Mouse (Mus musculus) forebrain, embryonic 15.5 days (tissue): ENCODE results near the gene Commd1. TPM values are rescaled to one million over a fixed set of nuclear protein-coding genes. Genes with fewer than 3 reads are reported as not detected.

Experiments
- ATAC-seq: fragments of 200-750 bp; cut with Nextera tagmentation; replicated peaks from 2 replicates; pipeline ENCODE4 v1.8.0; 2017; ENCODE audit warnings: mild to moderate bottlenecking, moderate TSS enrichment, moderate library complexity
- H3K27ac ChIP-seq: fragments of 300-500 bp; sonication (generic); replicated peaks from 2 replicates; pipeline ENCODE4 v1.5.1; 2015; ENCODE audit warnings: mild to moderate bottlenecking, inconsistent platforms
- H3K27me3 ChIP-seq: fragments of 300-500 bp; sonication (generic); 2 replicates; pipeline ENCODE4 v1.6.1; 2015; ENCODE audit warnings: inconsistent platforms
- H3K36me3 ChIP-seq: fragments of 300-500 bp; sonication (generic); 2 replicates; pipeline ENCODE4 v1.6.1; 2015; ENCODE audit warnings: mild to moderate bottlenecking, inconsistent platforms
- H3K4me1 ChIP-seq: fragments of 300-500 bp; sonication (generic); 2 replicates; pipeline ENCODE4 v1.6.1; 2015; ENCODE audit warnings: inconsistent platforms
- H3K4me2 ChIP-seq: fragments of 300-500 bp; sonication (generic); replicated peaks from 2 replicates; pipeline ENCODE4 v1.6.1; 2015; ENCODE audit warnings: mild to moderate bottlenecking, inconsistent platforms
- H3K4me3 ChIP-seq: fragments of 300-500 bp; sonication (generic); 2 replicates; pipeline ENCODE4 v1.5.1; 2015; ENCODE audit warnings: mild to moderate bottlenecking, inconsistent platforms
- H3K9ac ChIP-seq: fragments of 300-500 bp; sonication (generic); replicated peaks from 2 replicates; pipeline ENCODE4 v1.6.1; 2015; ENCODE audit warnings: mild to moderate bottlenecking, inconsistent platforms
- H3K9me3 ChIP-seq: fragments of 300-500 bp; sonication (generic); 2 replicates; pipeline ENCODE4 v1.6.1; 2016; ENCODE audit warnings: inconsistent platforms
- WGBS: fragments of 180-500 bp; shearing (Covaris S2); methylation state at CpG from one replicate; pipeline ENCODE4 v1.1.7; 2015; ENCODE audit warnings: mixed read lengths; 5-methylcytosine and 5-hydroxymethylcytosine counted together
- polyA plus RNA-seq: library from polyadenylated mRNA; unstranded; fragments of >200 nt; fragmentation: Nextera tagmentation; extraction: Ambion mirVana; gene quantifications from 2 replicates; pipeline ENCODE4 v1.2.1, GENCODE M21; 2015

The Commd1 gene
- polyA plus RNA-seq, 1 experiment from 2014 or later = 235 TPM

DNA sequence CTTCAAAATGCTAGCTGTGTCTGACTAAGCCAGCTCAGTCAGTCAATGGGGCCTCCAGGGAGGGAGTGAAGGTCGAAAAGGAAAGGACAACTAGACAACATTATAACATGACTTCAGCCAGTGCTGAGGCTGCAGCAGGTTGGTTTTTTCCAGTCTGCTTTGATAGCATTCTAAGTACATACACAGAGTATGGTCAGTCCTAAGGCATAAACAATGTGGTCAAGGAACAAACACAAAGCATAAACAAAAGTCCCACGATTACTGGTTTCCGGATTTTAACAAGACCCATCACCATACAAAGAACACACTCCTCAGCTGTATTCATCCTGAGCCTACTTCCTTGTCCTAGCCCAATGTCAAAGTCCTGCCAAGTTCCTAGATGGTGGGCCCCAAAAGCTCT lies 3.3 kb upstream of the Commd1 start:
- no peaks in the 10 kb centered on the region for H3K9me3 ChIP-seq
- no peak for ATAC-seq
- no peak overlapping the region for H3K27ac ChIP-seq
- peaks cover 17% of the 10 kb centered on the region for H3K4me1 ChIP-seq
- WGBS = 81% methylated on average over 3 of the region's 3 CpGs
- no peaks in the 10 kb centered on the region for H3K27me3 ChIP-seq
- H3K4me2 ChIP-seq = no peak overlapping the region
- no peak overlapping the region for H3K4me3 ChIP-seq
- no peaks in the 10 kb centered on the region for H3K36me3 ChIP-seq
- no peak overlapping the region for H3K9ac ChIP-seq

DNA sequence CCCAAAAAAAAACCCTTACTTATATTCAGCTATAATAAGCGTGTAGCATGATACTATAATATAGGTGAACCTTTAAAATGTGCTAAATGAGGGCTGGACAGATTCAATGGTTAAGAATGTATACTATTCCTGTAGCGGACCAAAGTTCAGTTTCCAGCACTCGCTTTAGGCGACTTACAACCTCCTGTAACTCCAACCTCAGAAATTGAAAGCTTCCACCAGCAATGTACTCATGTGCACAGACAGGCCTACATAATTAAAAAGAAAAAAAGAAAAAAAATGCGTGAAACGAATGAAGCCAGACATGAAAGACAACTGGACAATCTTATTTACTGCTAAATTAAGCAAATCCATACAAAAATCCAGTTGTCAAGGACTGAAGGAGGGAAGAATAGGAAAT lies 664 bp upstream of the Commd1 start:
- H3K4me1 ChIP-seq = peaks cover 31% of the 10 kb centered on the region
- H3K36me3 ChIP-seq = no peaks in the 10 kb centered on the region
- no peak for ATAC-seq
- H3K27ac ChIP-seq = peak overlapping the region; percentile 96; the same call in 1 of the 2 replicates
- H3K9me3 ChIP-seq = no peaks in the 10 kb centered on the region
- no peak overlapping the region for H3K9ac ChIP-seq
- 62% methylated on average over 6 of the region's 6 CpGs for WGBS
- no peak overlapping the region; the same call in 1 of the 2 replicates for H3K4me3 ChIP-seq
- H3K4me2 ChIP-seq = peak overlapping the region; percentile 59
- no peaks in the 10 kb centered on the region for H3K27me3 ChIP-seq

DNA sequence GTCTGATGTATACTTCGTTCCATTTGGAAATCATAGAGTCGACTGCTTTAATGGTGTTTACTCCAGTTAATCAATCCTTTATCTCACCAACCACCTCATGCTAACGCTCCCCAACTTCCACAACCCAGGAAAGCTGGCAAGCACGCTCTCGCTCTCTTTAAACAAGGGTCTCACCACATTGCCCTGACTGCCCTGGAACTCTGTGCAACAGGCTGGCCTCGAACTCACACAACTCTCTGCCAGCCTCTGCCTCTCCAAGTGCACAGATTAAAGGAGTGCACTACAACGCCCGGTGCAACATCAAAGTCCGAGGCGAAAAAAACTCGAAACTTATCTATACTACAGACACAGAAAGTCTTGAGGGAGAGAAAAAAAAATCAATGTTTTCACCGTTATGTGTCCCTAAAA lies 635 bp downstream of the Commd1 start:
- no peaks in the 10 kb centered on the region for H3K36me3 ChIP-seq
- H3K9me3 ChIP-seq = no peaks in the 10 kb centered on the region
- peaks cover 34% of the 10 kb centered on the region for H3K4me1 ChIP-seq
- peak overlapping the region; percentile 96 for H3K27ac ChIP-seq
- WGBS = 3% methylated on average over 12 of the region's 12 CpGs
- peak overlapping the region; percentile 59 for H3K4me2 ChIP-seq
- ATAC-seq = peak; percentile 53
- peak overlapping the region; percentile 65 for H3K4me3 ChIP-seq
- H3K27me3 ChIP-seq = no peaks in the 10 kb centered on the region
- peak overlapping the region; percentile 67 for H3K9ac ChIP-seq

DNA sequence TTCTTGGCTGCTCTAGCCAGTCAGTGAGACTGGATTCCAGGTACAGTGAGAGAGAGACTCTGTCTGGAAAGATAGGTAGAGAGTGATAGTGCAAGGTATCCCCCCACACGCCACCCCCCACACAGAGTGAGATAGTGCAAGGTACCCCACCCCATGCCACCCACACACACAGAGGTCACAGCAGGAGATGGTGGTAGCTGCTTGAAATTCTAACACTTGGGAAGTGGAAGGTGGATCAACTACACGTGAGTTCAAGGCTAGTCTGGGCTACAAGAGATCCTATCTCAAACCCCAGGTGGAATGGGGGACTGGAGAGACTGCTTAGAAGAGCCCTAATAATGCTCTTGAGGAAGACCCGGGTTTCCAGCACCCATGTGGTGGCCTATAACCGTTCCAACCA lies 1.1 kb downstream of the Commd1 start:
- H3K9me3 ChIP-seq = no peaks in the 10 kb centered on the region

DNA sequence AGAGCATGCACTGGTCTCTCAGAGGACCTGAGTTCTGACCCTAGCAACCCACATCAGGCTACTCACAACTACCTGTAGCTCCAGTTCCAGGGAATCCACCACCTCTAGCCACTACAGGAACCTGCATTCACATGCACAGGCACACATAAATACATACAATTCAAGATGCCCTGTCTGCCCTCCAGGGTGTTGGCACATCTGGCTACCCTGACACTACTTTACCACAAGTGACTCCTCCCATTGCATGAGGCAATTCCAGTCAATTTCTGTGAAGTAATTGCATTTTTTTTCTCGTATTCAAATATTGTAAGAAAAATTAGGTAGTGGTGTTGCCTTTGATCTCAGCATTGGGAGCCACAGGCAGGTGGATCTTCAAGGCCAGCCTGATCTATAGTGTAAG lies 3.0 kb downstream of the Commd1 start:
- H3K27ac ChIP-seq = no peak overlapping the region
- no peak overlapping the region for H3K9ac ChIP-seq
- no peaks in the 10 kb centered on the region for H3K9me3 ChIP-seq
- H3K4me3 ChIP-seq = no peak overlapping the region
- H3K36me3 ChIP-seq = 0 out of 2 replicates have a peak, but pooled peaks cover 2% of the 10 kb centered on the region
- H3K4me2 ChIP-seq = no peak overlapping the region
- 90% methylated on average over 1 of the region's 1 CpGs for WGBS
- H3K4me1 ChIP-seq = peaks cover 53% of the 10 kb centered on the region
- no peaks in the 10 kb centered on the region for H3K27me3 ChIP-seq
- ATAC-seq = no peak

More for the DNA sequence above, 1.1 kb downstream of the Commd1 start:
- Histone ChIP-seq H3K4me1 (peaks cover 39% of the 10 kb centered on the region), H3K9ac (peak overlapping the region; percentile 67; the same call in 1 of the 2 replicates), H3K36me3 (0 out of 2 replicates have a peak, but pooled peaks cover under 1% of the 10 kb centered on the region), H3K4me3 (peak overlapping the region; percentile 65), H3K27me3 (no peaks in the 10 kb centered on the region), H3K27ac (no peak overlapping the region), H3K4me2 (peak overlapping the region; percentile 59)
- ATAC-seq = no peak
- WGBS = 51% methylated on average over 4 of the region's 4 CpGs

DNA sequence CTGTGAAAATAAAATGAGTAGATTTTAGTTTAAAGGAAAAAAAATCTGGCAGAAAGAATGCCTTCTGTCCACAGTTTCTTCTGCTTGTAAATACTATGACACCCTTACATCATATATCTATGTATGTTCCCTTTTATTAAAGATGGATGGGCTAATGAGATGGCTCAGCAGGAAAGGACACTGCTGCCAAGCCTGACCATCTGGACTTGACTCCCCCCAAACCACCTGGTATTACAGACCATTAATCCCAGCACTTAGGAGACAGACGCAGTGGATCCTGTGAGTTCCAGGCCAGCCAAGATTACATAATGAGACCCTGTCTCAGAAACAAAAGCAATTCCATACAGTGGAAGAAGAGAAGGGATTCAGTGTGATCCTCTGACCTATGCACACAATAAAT lies 3.5 kb downstream of the Commd1 start:
- Histone ChIP-seq H3K27me3 (no peaks in the 10 kb centered on the region), H3K9ac (no peak overlapping the region), H3K27ac (no peak overlapping the region), H3K36me3 (0 out of 2 replicates have a peak, but pooled peaks cover 2% of the 10 kb centered on the region), H3K4me2 (no peak overlapping the region), H3K4me3 (no peak overlapping the region), H3K9me3 (no peaks in the 10 kb centered on the region), H3K4me1 (peaks cover 58% of the 10 kb centered on the region)
- ATAC-seq = no peak
- 39% methylated on average over 1 of the region's 1 CpGs for WGBS

DNA sequence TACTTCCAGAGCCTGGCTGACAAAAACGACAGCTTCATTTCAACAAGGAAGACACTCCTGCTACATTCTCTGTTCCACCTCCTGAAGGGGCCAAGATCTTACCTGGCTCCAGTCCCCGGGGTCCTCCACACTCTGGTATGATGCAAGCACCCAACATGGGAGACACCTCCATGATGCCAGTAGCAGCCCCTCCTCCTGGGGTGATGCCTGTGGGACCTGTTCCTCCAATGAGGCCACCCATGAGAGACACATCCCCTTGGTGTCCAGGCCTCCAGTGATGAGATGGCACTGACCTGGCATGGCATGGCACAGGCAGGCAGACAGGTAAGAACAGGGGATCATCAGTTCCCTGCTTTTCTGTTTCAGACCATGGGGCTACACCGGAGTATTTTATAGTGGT lies 4.0 kb downstream of the Commd1 start:
- Histone ChIP-seq H3K27me3 (no peaks in the 10 kb centered on the region), H3K4me3 (no peak overlapping the region), H3K4me2 (no peak overlapping the region), H3K9me3 (peaks cover 3% of the 10 kb centered on the region; the same call in 1 of the 2 replicates), H3K27ac (no peak overlapping the region), H3K36me3 (0 out of 2 replicates have a peak, but pooled peaks cover 2% of the 10 kb centered on the region), H3K4me1 (peaks cover 58% of the 10 kb centered on the region), H3K9ac (no peak overlapping the region)
- ATAC-seq = no peak
- WGBS = 96% methylated on average over 3 of the region's 3 CpGs

DNA sequence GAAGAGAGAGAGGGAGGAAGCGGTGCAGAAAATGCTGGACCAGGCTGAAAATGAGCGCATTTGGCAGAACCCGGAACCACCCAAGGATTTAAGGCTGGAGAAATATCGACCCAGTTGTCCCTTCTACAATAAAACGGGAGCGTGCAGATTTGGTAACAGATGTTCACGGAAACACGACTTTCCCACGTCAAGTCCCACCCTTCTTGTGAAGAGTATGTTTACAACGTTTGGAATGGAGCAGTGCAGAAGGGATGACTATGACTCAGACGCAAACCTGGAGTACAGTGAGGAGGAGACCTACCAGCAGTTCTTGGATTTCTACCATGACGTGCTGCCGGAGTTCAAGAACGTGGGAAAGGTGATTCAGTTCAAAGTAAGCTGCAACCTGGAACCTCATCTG lies 8.6 kb downstream of the Commd1 start:
- Histone ChIP-seq H3K9ac (peak overlapping the region; percentile 49), H3K9me3 (peaks cover 17% of the 10 kb centered on the region; the same call in 1 of the 2 replicates), H3K36me3 (0 out of 2 replicates have a peak, but pooled peaks cover 2% of the 10 kb centered on the region), H3K4me3 (peak overlapping the region; percentile 54), H3K4me1 (peaks cover 33% of the 10 kb centered on the region), H3K4me2 (peak overlapping the region; percentile 53), H3K27ac (peak overlapping the region; percentile 74), H3K27me3 (no peaks in the 10 kb centered on the region)
- ATAC-seq = no peak
- WGBS = 52% methylated on average over 14 of the region's 14 CpGs

DNA sequence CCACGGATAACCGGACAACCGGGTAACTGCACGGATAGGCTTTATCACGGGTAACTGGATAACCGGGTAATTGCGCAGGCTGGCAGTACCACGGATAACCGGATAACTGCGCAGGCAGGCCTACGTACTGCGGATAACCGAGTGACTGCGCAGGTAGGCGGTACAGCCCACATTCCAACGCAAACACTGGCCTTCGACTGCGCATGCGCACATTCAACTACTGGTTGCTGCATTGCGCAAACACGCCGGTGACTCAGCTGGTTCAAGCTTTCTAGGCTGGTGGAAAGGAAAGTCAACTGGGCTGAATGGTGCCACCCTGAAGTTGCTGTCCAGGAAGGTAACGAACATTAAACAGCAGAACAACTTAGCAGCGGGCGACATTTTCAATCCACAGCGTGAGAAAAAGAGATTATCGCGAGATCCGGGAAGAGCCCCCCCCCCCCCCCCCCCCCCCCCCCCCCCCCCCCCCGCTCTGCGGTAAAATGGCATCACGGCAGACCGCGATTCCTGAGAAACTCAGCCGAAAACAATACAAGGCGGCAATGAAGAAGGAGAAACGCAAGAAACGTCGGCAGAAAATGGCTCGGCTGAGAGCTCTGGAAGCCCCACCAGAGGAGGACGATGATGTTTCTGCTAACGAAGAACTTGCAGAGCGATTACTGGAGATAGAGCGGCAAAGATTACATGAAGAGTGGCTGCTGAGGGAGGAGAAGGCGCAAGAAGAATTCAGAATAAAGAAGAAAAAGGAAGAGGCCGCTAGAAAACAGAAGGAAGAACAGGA lies 9.2 kb downstream of the Commd1 start:
- 48% methylated on average over 45 of the region's 46 CpGs for WGBS
- peak; percentile 70 for ATAC-seq
- H3K4me2 ChIP-seq = peak overlapping the region; percentile 63
- H3K36me3 ChIP-seq = 0 out of 2 replicates have a peak, but pooled peaks cover 2% of the 10 kb centered on the region
- peaks cover 28% of the 10 kb centered on the region for H3K4me1 ChIP-seq
- H3K9me3 ChIP-seq = peaks cover 17% of the 10 kb centered on the region; the same call in 1 of the 2 replicates
- peak overlapping the region; percentile 49 for H3K9ac ChIP-seq
- no peaks in the 10 kb centered on the region for H3K27me3 ChIP-seq
- H3K4me3 ChIP-seq = peak overlapping the region; percentile 54
- H3K27ac ChIP-seq = peak overlapping the region; percentile 74

DNA sequence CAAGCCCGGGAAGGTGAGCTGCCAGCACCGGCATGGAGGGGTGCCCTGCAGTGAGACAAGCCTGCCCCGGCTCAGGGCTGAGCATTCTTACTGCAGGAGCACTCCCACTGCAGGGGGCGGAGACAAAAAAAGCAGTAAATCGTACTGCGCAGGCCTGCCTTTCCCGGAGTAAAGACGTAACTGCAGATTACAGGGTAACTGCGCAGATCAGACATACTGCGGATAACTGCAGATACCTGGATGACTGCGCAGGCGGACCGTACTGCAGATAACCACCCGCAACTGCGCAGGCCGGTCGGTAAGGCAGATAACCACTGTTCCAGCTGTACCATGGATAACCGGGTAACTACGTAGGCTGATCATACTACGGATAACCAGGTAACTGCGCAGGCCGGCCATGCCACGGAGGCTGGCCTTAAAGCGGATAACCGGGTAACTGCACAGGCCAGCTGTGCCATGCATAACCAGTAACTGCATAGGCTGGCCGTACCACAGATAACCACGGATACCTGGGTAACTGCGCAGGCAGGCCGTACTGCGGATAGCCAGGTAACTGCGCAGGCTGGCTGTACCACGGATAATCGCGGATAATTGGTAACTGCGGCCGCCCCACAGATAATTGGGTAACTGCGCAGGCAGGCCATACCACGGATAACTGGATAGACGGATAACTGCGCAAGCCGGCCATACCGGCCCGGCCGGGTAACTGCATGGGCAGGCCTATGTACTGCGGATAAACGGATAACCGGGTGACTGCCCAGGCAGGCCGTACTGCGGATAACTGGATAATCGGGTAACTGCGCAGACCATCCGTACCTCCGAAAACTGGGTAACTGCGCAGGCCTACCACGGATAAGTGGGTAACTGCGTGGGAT lies 10.1 kb downstream of the Commd1 start, which contains the start of gene Zrsr1:
Gene Zrsr1 (plus strand): TSS at position 171 of the 875 bp plus-strand sequence.
- no peaks in the 10 kb centered on the region for H3K27me3 ChIP-seq
- peaks cover 20% of the 10 kb centered on the region; the same call in 1 of the 2 replicates for H3K9me3 ChIP-seq
- H3K36me3 ChIP-seq = 0 out of 2 replicates have a peak, but pooled peaks cover 2% of the 10 kb centered on the region
- peak; percentile 81 for ATAC-seq
- peak within 1 kb of the TSS; percentile 54 for H3K4me3 ChIP-seq
- peaks cover 27% of the 10 kb centered on the region for H3K4me1 ChIP-seq
- H3K4me2 ChIP-seq = peak within 1 kb of the TSS; percentile 63
- WGBS = 58% methylated on average over 56 of the region's 56 CpGs
- peak within 1 kb of the TSS; percentile 73 for H3K27ac ChIP-seq
- H3K9ac ChIP-seq = peak within 1 kb of the TSS; percentile 44

DNA sequence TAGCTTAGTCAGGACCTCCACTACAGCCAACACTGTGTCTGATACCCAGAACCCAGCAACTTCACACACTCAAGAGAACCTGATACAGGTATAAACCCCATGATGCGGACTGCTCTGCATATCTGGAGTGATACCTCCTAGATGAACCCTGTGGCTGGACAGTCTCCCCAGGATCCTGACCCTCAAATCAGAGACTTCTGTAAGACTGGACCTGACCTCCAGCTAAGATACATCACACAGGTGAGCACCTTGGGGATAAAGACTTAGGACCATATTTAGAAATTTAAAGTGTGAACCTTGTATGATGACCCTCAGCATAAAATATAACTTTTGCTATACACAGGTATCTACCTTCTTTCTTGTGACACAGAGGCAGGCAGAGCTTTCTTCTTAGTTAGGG lies 11.6 kb downstream of the Commd1 start:
- H3K27me3 ChIP-seq = no peaks in the 10 kb centered on the region

More for the DNA sequence above, 11.6 kb downstream of the Commd1 start:
- no peak overlapping the region for H3K27ac ChIP-seq
- H3K9me3 ChIP-seq = peaks cover 27% of the 10 kb centered on the region; the same call in 1 of the 2 replicates
- no peak overlapping the region for H3K4me2 ChIP-seq
- no peak overlapping the region for H3K4me3 ChIP-seq
- WGBS = 97% methylated on average over 1 of the region's 1 CpGs
- H3K4me1 ChIP-seq = peaks cover 15% of the 10 kb centered on the region
- peaks cover 4% of the 10 kb centered on the region; the same call in 1 of the 2 replicates for H3K36me3 ChIP-seq
- ATAC-seq = no peak
- H3K9ac ChIP-seq = no peak overlapping the region
